Mouse (Mus musculus) olfactory bulb, adult 2 months (tissue): ENCODE data around the gene Cacybp.

ENCODE experiments used
- CTCF ChIP-seq: fragments of 200-500 bp; IDR thresholded peaks from 2 replicates; pipeline ENCODE4 v1.5.1; 2012; ENCODE audit warnings: low read depth, mild to moderate bottlenecking, low read length, moderate library complexity; ENCODE audit not compliant: insufficient read depth
- POLR2A ChIP-seq: fragments of 200-500 bp; IDR thresholded peaks from 2 replicates; pipeline ENCODE4 v1.6.1; 2012; ENCODE audit warnings: mild to moderate bottlenecking, low read depth, low read length, moderate library complexity; ENCODE audit not compliant: insufficient read depth

- peak; percentile 70 for TF ChIP-seq POLR2A
- peak; percentile 62 for TF ChIP-seq CTCF
Observed at GRCm38 (mm10) chr1:160194529-160195336, 17.9 kb downstream of the Cacybp start, which contains the start of gene Mrps14.
